ENCODE assay signal across 1 mouse cellular context in genomic region chr2:5801182-5801640, GRCm38 (mm10).
A peak's percentile ranks its signal among the peaks of the same experiment; 100 is the strongest.
TF ChIP-seq lines count a peak whose summit lies in the region.

No protein-coding gene starts in this region.

TF ChIP-seq in MEL, 35 proteins besides CTCF, POLR2A, EP300 and RAD21 (continued from another document):
- TF ChIP-seq MXI1 (IDR thresholded peaks at IDR 0.05; ENCODE audit: low read depth, low read length): peak; percentile 35; the same call in 1 of the 2 replicates
